Mouse (Mus musculus) megakaryocyte progenitor cell, adult 5-6 weeks (primary cell): ENCODE data around the gene Ebpl. TPM values are rescaled to one million over a fixed set of nuclear protein-coding genes. Genes with fewer than 3 reads are reported as not detected.

Experiments used
- ATAC-seq: replicated peaks from 2 replicates; pipeline ENCODE4 v1.8.0; 2016; ENCODE audit warnings: mild to moderate bottlenecking, moderate TSS enrichment, inconsistent platforms; ENCODE audit not compliant: poor library complexity
- total RNA-seq, 2 experiments: library from RNA; stranded (forward) in 1 of 2; stranded (reverse) in 1 of 2; fragments of 157-497, 149-512 nt in 1 of 2; fragments of 200-1000 nt in 1 of 2; gene quantifications; 2 replicates each; pipeline versions ENCODE4 v1.2.3 to v1.2.4; 2015 to 2017

Ebpl gene
- total RNA-seq (2015) (3.7 and 4.3 TPM in 2 replicates), total RNA-seq (2017) (1.6 and 2.7 TPM in 2 replicates)

GRCm38 (mm10) chr14:61360131-61360980 lies at the start of gene Ebpl:
Ebpl (minus strand) TSS chr14:61360439.
- ATAC-seq = peak; percentile 94

GRCm38 (mm10) chr14:61410020-61410419 lies 49.8 kb upstream of the Ebpl start:
- peak; percentile 54 for ATAC-seq

DNA sequence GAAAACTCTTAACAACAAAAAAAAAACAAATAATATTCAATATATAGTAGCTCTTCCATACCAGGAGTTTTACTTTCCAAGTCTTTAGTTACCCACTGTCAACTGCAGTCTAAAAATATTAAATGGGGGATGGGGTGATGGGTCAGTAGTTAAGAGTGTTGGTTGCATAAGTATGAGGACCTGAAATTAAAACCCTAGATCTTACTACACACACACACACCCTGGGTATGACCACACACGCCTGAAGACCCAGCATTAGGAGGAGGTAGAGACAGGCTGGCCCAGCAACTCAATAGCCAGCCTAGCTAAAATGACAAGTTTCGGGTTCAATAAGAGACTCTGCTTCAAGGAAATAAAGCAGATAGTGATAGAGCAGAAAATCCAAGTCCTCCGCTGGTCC lies 46.8 kb upstream of the Ebpl start:
- 0 out of 2 replicates have a peak, but pooled peaks have one; percentile 21 for ATAC-seq

GRCm38 (mm10) chr14:61405761-61406160 lies 45.5 kb upstream of the Ebpl start:
- ATAC-seq = peak; percentile 40; the same call in 1 of the 2 replicates

- ATAC-seq = no peak
Observed at GRCm38 (mm10) chr14:61404941-61405340, 44.7 kb upstream of the Ebpl start.

DNA sequence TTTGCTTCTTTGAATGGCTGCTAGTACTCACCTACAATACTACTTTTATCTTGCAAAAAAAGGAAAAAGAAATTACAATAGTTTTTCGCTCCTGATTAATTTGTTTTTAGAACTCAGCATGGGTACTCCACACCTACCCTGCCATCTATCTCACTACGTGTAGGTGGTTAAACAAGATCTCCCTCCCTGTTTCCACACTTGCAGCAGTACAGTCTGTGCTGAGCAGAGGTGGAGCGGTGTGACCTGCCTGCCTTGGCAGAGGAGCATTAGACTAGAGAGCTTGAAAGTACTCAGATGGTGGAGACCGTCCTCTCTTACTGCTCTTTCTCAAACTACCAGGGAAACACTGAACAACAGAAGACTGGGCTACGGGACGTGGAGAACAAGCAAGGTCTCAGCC lies 34.5 kb upstream of the Ebpl start:
- no peak for ATAC-seq

GRCm38 (mm10) chr14:61390586-61390985 lies 30.3 kb upstream of the Ebpl start:
- ATAC-seq = no peak

DNA sequence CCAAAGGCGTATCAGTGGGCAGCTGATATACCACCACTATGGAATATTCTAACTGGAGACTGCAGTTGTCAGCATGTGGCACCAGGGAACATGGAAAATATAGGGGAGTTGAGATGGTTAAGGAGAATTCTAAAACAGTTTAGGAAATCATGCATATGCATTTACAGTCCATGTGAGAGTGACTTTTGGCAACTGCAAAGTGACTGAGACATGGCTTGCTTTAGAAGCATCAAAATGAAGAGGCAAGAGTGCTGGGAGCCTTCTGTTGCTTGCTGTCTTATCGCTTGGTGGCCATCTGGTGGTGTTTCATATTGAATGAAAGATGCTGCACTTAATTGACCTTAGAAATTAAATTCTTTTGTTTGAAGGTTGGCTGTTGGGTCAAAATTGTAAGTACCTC lies 7.1 kb upstream of the Ebpl start:
- no peak for ATAC-seq

GRCm38 (mm10) chr14:61364656-61365055 lies 4.4 kb upstream of the Ebpl start:
- no peak for ATAC-seq

DNA sequence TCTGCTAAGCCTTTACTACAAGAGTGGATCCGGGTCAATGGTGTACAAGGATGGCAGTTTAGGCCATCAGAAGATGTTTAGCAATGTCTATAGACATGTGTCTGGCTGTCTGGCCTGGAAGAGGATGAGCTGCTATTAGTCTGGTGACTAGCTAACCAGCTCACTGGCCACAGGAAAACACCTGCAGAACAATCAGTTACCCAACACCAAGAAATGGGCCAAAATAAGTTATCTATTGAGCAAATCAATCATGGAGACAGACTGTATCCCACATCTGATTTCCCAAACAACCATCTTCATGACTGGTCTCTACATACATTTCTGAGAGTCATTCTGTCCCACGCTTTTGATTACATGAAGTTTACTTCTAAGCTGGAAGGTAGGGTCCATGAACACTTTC lies 3.5 kb upstream of the Ebpl start:
- ATAC-seq = no peak

DNA sequence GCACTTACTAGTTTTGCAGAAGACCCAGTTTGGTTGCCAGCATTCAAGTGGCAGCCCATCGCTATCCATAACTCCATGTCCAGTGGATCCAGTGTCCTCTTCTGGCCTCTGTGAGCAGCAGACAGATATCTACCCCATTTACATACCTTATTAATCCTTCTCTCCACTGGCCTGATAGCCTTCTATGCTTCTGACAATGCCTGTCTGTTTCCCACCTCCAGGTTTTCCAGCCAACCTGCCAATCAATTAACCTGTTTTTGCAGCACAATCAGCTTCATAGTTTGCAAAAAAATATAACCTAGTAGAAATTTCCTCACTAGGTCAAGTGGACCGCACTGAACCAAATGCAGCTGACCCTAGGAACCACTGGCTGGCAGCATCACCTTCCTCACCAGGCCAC lies 2.0 kb upstream of the Ebpl start:
- ATAC-seq = no peak

DNA sequence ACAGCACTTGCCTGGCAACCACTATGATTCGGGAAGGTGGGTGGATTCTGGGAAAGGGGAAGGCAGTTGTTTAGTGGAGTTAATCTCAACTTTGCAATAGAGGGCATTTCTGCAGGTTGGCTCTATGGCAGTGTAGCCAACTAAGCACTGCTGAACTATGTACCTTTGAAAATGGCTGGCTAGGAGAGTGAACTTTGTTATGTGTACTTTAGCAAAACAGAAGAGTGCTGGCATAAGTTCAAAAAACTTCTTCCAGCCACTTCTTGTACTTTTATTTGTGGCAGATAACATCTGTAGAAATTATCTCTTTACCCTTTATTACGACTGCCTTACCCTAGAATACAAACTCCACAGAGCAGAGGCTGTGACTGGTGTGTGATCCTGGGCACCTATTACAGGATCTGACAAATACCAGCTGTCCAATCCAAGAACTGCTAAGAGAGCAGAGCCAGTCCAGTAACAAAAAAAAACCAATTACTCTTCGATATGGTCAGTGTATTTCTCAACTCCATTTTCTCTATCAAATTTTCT lies 807 bp upstream of the Ebpl start:
- no peak for ATAC-seq

DNA sequence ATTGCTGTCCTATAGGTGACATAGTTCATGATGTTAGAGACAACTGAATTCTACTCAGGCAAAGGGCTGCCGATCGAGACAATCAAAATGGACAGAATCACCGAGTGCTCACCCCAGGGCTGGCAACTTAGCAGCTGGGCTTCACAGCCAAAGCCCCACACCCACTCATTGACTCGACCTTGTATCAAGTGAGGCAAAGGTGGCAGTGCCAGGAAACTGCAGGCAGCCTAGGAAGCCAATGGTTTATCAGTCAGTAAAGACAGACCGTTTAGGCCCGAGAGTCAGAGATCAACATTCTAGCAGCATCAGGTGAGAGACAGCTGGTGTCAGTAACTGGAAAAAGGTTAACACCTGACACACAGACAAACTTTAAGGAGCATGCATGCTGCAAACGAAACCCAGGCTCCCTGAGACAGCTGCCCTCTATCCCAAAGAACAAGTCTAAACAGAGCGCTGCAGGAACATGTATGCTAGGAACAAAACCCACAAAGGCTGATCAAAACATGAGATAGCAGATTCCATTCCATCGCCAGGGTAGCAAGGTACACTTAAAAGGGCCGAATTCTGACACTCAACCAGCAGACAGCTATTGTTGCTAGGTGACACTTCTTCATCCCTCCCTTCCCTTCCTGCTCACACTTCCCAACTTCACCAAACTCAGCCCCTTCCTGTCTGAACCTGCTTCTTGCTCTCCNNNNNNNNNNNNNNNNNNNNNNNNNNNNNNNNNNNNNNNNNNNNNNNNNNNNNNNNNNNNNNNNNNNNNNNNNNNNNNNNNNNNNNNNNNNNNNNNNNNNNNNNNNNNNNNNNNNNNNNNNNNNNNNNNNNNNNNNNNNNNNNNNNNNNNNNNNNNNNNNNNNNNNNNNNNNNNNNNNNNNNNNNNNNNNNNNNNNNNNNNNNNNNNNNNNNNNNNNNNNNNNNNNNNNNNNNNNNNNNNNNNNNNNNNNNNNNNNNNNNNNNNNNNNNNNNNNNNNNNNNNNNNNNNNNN lies 5.7 kb downstream of the Ebpl start:
- no peak for ATAC-seq

GRCm38 (mm10) chr14:61350808-61351207 lies 9.4 kb downstream of the Ebpl start:
- no peak for ATAC-seq

- ATAC-seq = no peak
Observed at GRCm38 (mm10) chr14:61349876-61350275, 10.4 kb downstream of the Ebpl start.

DNA sequence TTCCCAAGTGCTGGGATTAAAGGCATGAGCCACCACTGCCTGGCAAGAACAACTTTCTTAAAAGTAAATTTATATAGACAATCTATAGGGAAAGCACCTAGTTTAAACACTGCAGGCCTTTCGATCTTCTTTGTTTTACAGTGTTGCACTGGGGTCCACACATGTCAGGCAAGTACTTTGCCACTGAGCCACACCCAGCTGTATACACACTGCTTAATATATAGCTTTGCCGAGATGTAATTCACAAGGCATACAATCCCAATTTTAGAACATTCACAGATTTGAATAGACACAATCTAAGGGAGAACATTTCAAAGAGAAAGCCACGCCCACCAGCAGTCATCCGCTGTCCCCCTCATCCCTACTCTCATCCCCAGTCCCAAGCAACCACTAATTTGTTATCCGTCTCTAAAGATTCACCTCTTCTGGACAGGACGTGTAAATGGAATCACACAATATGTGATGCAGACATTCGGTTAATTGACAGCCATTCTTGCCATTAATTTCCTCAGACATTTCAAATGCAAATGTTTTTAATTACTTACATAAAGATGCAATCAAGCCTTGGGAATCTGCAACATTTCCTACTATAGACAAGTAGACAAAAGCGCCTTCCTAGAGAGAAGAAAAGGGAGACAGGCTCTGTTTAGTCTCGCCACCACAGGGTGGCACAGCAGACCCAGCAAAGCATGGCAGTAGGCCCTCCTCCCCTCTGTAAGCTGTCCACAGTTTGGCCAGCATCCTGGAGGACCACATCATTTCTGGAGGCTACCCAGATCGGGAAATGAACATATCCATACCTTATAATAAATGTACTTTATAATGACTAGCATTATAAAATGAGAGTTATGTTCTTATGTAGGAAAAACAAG lies 13.2 kb downstream of the Ebpl start:
- ATAC-seq = no peak

DNA sequence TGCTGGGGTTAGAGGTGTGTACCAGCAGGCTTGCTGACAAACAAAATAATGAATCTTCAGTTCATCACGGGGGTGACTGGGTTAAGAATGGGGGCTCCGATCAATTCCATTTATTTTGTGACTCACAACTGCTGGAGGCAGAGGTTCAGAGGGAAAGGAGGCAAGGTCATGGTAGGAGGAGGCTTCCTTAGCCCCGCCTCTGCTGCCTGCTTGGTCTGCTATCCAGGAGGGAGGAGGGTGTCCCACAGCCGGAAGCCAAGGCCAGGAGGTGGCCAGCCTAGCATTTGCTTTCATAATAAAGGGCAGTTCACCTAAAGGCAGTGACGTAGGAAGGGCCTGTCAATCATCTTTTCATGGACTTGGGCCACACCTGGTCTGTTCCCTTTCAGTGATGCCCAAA lies 15.6 kb downstream of the Ebpl start:
- ATAC-seq = no peak

DNA sequence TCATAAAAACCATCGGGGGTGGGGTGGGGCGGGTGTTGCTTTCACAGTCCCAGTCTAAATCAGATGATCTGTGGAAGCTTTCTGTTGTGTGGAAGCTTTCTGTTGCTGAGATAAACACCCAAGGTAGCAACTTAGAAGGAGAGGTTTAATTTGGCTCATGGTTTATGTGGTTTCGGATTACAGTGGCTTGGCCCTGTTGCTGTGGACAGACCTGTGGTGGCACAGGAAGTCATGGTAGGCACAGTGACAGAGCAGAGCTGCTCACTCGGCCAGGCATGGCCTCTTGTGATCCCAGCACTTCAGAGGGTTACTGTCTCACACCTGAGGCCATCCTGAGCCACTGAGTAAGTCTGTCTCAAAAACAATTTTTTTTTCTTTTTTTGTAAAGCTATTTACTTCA lies 20.9 kb downstream of the Ebpl start:
- ATAC-seq = 0 out of 2 replicates have a peak, but pooled peaks have one; percentile 29

- peak; percentile 89 for ATAC-seq
Observed at GRCm38 (mm10) chr14:61330996-61331561, 29.2 kb downstream of the Ebpl start.

- no peak for ATAC-seq
Observed at GRCm38 (mm10) chr14:61330591-61330990, 29.6 kb downstream of the Ebpl start.
